In the genomic region with DNA sequence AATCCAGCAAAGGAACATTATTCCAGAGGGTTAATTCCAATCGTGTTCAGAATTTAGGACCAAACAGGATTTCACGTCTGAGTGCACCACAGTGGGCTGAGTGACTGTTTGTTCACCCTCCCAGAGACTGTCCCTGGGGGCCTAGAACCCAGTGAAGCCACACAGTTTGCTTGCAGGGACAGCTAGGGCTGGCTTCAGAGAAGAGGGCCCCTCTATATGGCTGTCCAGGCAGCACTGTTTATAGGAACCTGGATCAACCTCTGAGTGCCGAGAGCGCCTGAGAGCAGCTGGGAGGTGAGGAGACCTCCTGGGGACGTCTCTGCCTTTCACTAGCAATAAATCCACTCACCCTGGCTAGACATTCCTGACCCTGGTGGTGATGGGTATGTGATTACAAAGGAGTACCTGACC, we compare ENCODE assay signal across 16 mouse cellular contexts.
A peak's percentile ranks its signal among the peaks of the same experiment; 100 is the strongest.
DNase-seq lines count a peak whose midpoint lies in the region; ATAC-seq and TF ChIP-seq lines count a peak whose summit lies in the region.
"Had no signal": no experiment of that assay in that cellular context is flagged by ENCODE, and none has a peak within 500 bp of the region (broad histone marks: within the 10 kb centered on the region; RNA-seq: fewer than 3 reads in every experiment).

No protein-coding gene starts in this region.

- H3K4me2 ChIP-seq in midbrain, embryonic 11.5 days = no peak overlapping the region
- no peak overlapping the region for H3K4me2 ChIP-seq in midbrain, postnatal 0 days (ENCODE audit: low read depth, low read length, poor library complexity, severe bottlenecking)
- H3K4me2 ChIP-seq: limb, embryonic 12.5 days had no signal

- no peaks in the 10 kb centered on the region for H3K36me3 ChIP-seq in midbrain, embryonic 11.5 days (ENCODE audit: control insufficient read depth, insufficient read depth, low read length)
- no peaks in the 10 kb centered on the region for H3K36me3 ChIP-seq in midbrain, postnatal 0 days (ENCODE audit: insufficient read depth, low read length)
- no peaks in the 10 kb centered on the region for H3K36me3 ChIP-seq in hindbrain, embryonic 10.5 days
- H3K36me3 ChIP-seq: limb, embryonic 12.5 days had no signal

- H3K4me1 ChIP-seq in cerebellum, adult 2 months (ENCODE audit: control insufficient read depth, insufficient read depth, low read length) = no peaks in the 10 kb centered on the region; the same call in 1 of the 2 replicates
- H3K4me1 ChIP-seq in midbrain, embryonic 11.5 days (ENCODE audit: control insufficient read depth, insufficient read depth, low read length) = peaks cover 9% of the 10 kb centered on the region
- no peaks in the 10 kb centered on the region for H3K4me1 ChIP-seq in midbrain, postnatal 0 days (ENCODE audit: insufficient read depth, low read length)
- H3K4me1 ChIP-seq in hindbrain, embryonic 10.5 days (replicated peaks) = peaks cover 21% of the 10 kb centered on the region

- H3K27me3 ChIP-seq in cerebellum, adult 2 months (ENCODE audit: control insufficient read depth, insufficient read depth, low read length) = no peaks in the 10 kb centered on the region
- H3K27me3 ChIP-seq in midbrain, embryonic 11.5 days (ENCODE audit: control insufficient read depth, insufficient read depth, low read length) = no peaks in the 10 kb centered on the region
- no peaks in the 10 kb centered on the region for H3K27me3 ChIP-seq in midbrain, postnatal 0 days (ENCODE audit: insufficient read depth, low read length)
- no peaks in the 10 kb centered on the region for H3K27me3 ChIP-seq in hindbrain, embryonic 10.5 days (ENCODE audit: insufficient read depth, poor library complexity, severe bottlenecking)
- H3K27me3 ChIP-seq: limb, embryonic 12.5 days; megakaryocyte, embryonic 14.5 days had no signal

- no peak for DNase-seq in cerebellum, adult 2 months
- DNase-seq in cerebellum, adult 9-11 months = no peak
- DNase-seq in midbrain, embryonic 11.5 days (ENCODE audit: low spot score, missing footprints) = no peak
- DNase-seq in midbrain, postnatal 0 days (ENCODE audit: low spot score) = no peak
- DNase-seq in hindbrain, embryonic 10.5 days (ENCODE audit: low spot score) = peak; percentile 17
- peak; percentile 87 for DNase-seq in retina, postnatal 1 day
- no peak for DNase-seq in urinary bladder, adult 18-20 months (ENCODE audit: low spot score in 2 of 2)
- DNase-seq in gastrocnemius, postnatal 4 days (ENCODE audit: low spot score in 2 of 2) = no peak
- DNase-seq: cerebellum, postnatal 10 days; gastrocnemius, postnatal 25 days; heart, postnatal 10 days; kidney, postnatal 25 days; lung, adult 18-20 months; spleen, adult 18-20 months had no signal

- H3K27ac ChIP-seq in cerebellum, adult 2 months (ENCODE audit: insufficient read depth, low read length) = peak overlapping the region; percentile 57; the same call in 1 of the 2 replicates
- H3K27ac ChIP-seq in midbrain, embryonic 11.5 days (ENCODE audit: low read depth, low read length) = peak overlapping the region; percentile 36
- H3K27ac ChIP-seq in midbrain, postnatal 0 days (ENCODE audit: low read depth, low read length) = no peak overlapping the region
- peak overlapping the region; percentile 50 for H3K27ac ChIP-seq in hindbrain, embryonic 10.5 days
- H3K27ac ChIP-seq: limb, embryonic 12.5 days had no signal

- no peak for TF ChIP-seq CTCF in cerebellum, adult 2 months (IDR thresholded peaks at IDR 0.05; ENCODE audit: borderline replicate concordance, insufficient read depth, low read depth, low read length)
- TF ChIP-seq CTCF in midbrain, postnatal 0 days (IDR thresholded peaks at IDR 0.05) = no peak

- H3K9ac ChIP-seq in midbrain, embryonic 11.5 days (ENCODE audit: low read length) = no peak overlapping the region
- no peak overlapping the region for H3K9ac ChIP-seq in midbrain, postnatal 0 days (replicated peaks; ENCODE audit: low read length, poor library complexity, severe bottlenecking)
- H3K9ac ChIP-seq: limb, embryonic 12.5 days had no signal

- H3K4me3 ChIP-seq in cerebellum, adult 2 months (replicated peaks; ENCODE audit: insufficient read depth, low read depth, low read length) = no peak overlapping the region
- no peak overlapping the region for H3K4me3 ChIP-seq in midbrain, embryonic 11.5 days (ENCODE audit: low read depth, low read length)
- H3K4me3 ChIP-seq in midbrain, postnatal 0 days (ENCODE audit: low read depth, low read length) = no peak overlapping the region
- H3K4me3 ChIP-seq in hindbrain, embryonic 10.5 days = no peak overlapping the region
- H3K4me3 ChIP-seq: limb, embryonic 12.5 days had no signal

- no peak for TF ChIP-seq POLR2A in cerebellum, adult 2 months (IDR thresholded peaks at IDR 0.05; ENCODE audit: borderline replicate concordance, insufficient read depth, low read length)

- peak; percentile 80 for ATAC-seq in midbrain, embryonic 11.5 days (ENCODE audit: low FRiP score)
- ATAC-seq in midbrain, postnatal 0 days (ENCODE audit: low FRiP score) = no peak

- H3K9me3 ChIP-seq in midbrain, embryonic 11.5 days (ENCODE audit: control insufficient read depth, low read length) = no peaks in the 10 kb centered on the region
- H3K9me3 ChIP-seq in midbrain, postnatal 0 days (ENCODE audit: low read length) = no peaks in the 10 kb centered on the region
- H3K9me3 ChIP-seq in hindbrain, embryonic 10.5 days = no peaks in the 10 kb centered on the region
- H3K9me3 ChIP-seq: limb, embryonic 12.5 days; megakaryocyte, embryonic 14.5 days had no signal

- WGBS in cerebellum, adult 2 months = 43% methylated on average over 5 of the region's 5 CpGs
- WGBS in midbrain, embryonic 11.5 days = 18% methylated on average over 5 of the region's 5 CpGs
- WGBS in midbrain, postnatal 0 days = 32% methylated on average over 5 of the region's 5 CpGs
- WGBS in hindbrain, embryonic 10.5 days = 24% methylated on average over 5 of the region's 5 CpGs

Comparison
In these comparisons a context has a peak if more than half of its experiments do, and no peak if none do; other contexts are left out.
1. DNase-seq: peak in hindbrain, embryonic 10.5 days (single experiment) and retina, postnatal 1 day (single experiment); none in cerebellum, adult 2 months (0 of 2), cerebellum, adult 9-11 months (single experiment), midbrain, embryonic 11.5 days (single experiment), midbrain, postnatal 0 days (single experiment), urinary bladder, adult 18-20 months (0 of 2) and gastrocnemius, postnatal 4 days (0 of 2).